Mouse (Mus musculus) cortical plate, adult 2 months (tissue): ENCODE results near the gene Ube2f. TPM values are rescaled to one million over a fixed set of nuclear protein-coding genes. Genes with fewer than 3 reads are reported as not detected.

Experiments
- H3K27ac ChIP-seq: fragments of 200-500 bp; 2 replicates; pipeline ENCODE4 v1.5.1; 2012; ENCODE audit warnings: low read length, control low read depth, inconsistent platforms; ENCODE audit not compliant: insufficient read depth
- H3K4me1 ChIP-seq: fragments of 200-500 bp; 2 replicates; pipeline ENCODE4 v1.6.1; 2011; ENCODE audit warnings: low read length; ENCODE audit not compliant: control insufficient read depth, insufficient read depth
- H3K4me3 ChIP-seq: fragments of 200-500 bp; 2 replicates; pipeline ENCODE4 v1.5.1; 2011; ENCODE audit warnings: mild to moderate bottlenecking, low read length, control low read depth; ENCODE audit not compliant: insufficient read depth
- CTCF ChIP-seq: fragments of 200-500 bp; IDR thresholded peaks from 2 replicates; pipeline ENCODE4 v1.5.1; 2011; ENCODE audit warnings: mild to moderate bottlenecking, control low read depth, low read length; ENCODE audit not compliant: insufficient read depth; ENCODE audit errors: extremely low read depth
- POLR2A ChIP-seq: fragments of 200-500 bp; IDR thresholded peaks from 2 replicates; pipeline ENCODE4 v1.6.1; 2011; ENCODE audit warnings: mild to moderate bottlenecking, low read length, control low read depth; ENCODE audit not compliant: insufficient read depth; ENCODE audit errors: extremely low read depth
- polyA plus RNA-seq: library from polyadenylated mRNA; depleted of rRNA; stranded (reverse); fragments of >200 nt; gene quantifications from 2 replicates; pipeline ENCODE4 v1.2.3, GENCODE M21; 2012

The Ube2f gene
- polyA plus RNA-seq, 1 experiment: 65.7 TPM

- H3K4me1 ChIP-seq: peaks cover 7% of the 10 kb centered on the region
- TF ChIP-seq CTCF (no peak), POLR2A (no peak)
- H3K4me3 ChIP-seq: peak overlapping the region; percentile 40
- peak overlapping the region; percentile 18; the same call in 1 of the 2 replicates for H3K27ac ChIP-seq
Observed at GRCm38 (mm10) chr1:91250415-91251147, 477 bp downstream of the Ube2f start.

GRCm38 (mm10) chr1:91251148-91251650 lies 1.1 kb downstream of the Ube2f start:
- peaks cover 7% of the 10 kb centered on the region for H3K4me1 ChIP-seq
- no peak for TF ChIP-seq CTCF
- TF ChIP-seq POLR2A: no peak
- H3K27ac ChIP-seq: no peak overlapping the region
- peak overlapping the region; percentile 40 for H3K4me3 ChIP-seq

- no peak overlapping the region; the same call in 1 of the 2 replicates for H3K4me3 ChIP-seq
- no peak for TF ChIP-seq POLR2A
- peak; percentile 19; the same call in 1 of the 2 replicates for TF ChIP-seq CTCF
- H3K27ac ChIP-seq: no peak overlapping the region
- H3K4me1 ChIP-seq: peaks cover 9% of the 10 kb centered on the region
Observed at GRCm38 (mm10) chr1:91251927-91252326, 1.8 kb downstream of the Ube2f start.

- Histone ChIP-seq H3K4me3 (no peak overlapping the region), H3K27ac (no peak overlapping the region), H3K4me1 (peaks cover 2% of the 10 kb centered on the region; the same call in 1 of the 2 replicates)
- TF ChIP-seq CTCF: no peak
- no peak for TF ChIP-seq POLR2A
Observed at GRCm38 (mm10) chr1:91257918-91258317, 7.8 kb downstream of the Ube2f start.

- Histone ChIP-seq H3K27ac (no peak overlapping the region), H3K4me3 (no peak overlapping the region), H3K4me1 (peaks cover 2% of the 10 kb centered on the region; the same call in 1 of the 2 replicates)
- no peak for TF ChIP-seq POLR2A
- no peak for TF ChIP-seq CTCF
Observed at GRCm38 (mm10) chr1:91259794-91260193, 9.7 kb downstream of the Ube2f start.

- Histone ChIP-seq H3K4me3 (no peak overlapping the region), H3K27ac (no peak overlapping the region), H3K4me1 (no peaks in the 10 kb centered on the region)
- TF ChIP-seq POLR2A (no peak), CTCF (no peak)
Observed at GRCm38 (mm10) chr1:91262508-91262907, 12.4 kb downstream of the Ube2f start.

- TF ChIP-seq CTCF: no peak
- no peak for TF ChIP-seq POLR2A
- no peak overlapping the region for H3K27ac ChIP-seq
- H3K4me1 ChIP-seq: peaks cover 1% of the 10 kb centered on the region; the same call in 1 of the 2 replicates
- no peak overlapping the region for H3K4me3 ChIP-seq
Observed at GRCm38 (mm10) chr1:91272260-91272659, 22.2 kb downstream of the Ube2f start.

GRCm38 (mm10) chr1:91276581-91276980 lies 26.5 kb downstream of the Ube2f start:
- TF ChIP-seq CTCF (no peak), POLR2A (no peak)
- H3K4me3 ChIP-seq: no peak overlapping the region
- H3K27ac ChIP-seq: no peak overlapping the region
- H3K4me1 ChIP-seq: peaks cover 1% of the 10 kb centered on the region; the same call in 1 of the 2 replicates

GRCm38 (mm10) chr1:91277480-91277879 lies 27.4 kb downstream of the Ube2f start:
- Histone ChIP-seq H3K4me1 (peaks cover 1% of the 10 kb centered on the region; the same call in 1 of the 2 replicates), H3K27ac (no peak overlapping the region), H3K4me3 (no peak overlapping the region)
- TF ChIP-seq CTCF: no peak
- no peak for TF ChIP-seq POLR2A

GRCm38 (mm10) chr1:91278410-91279119 lies 28.5 kb downstream of the Ube2f start:
- TF ChIP-seq POLR2A (no peak), CTCF (no peak)
- Histone ChIP-seq H3K4me3 (no peak overlapping the region), H3K27ac (no peak overlapping the region), H3K4me1 (no peaks in the 10 kb centered on the region)
